ENCODE assay signal across 9 mouse cellular contexts in genomic region chr11:11885246-11885643, GRCm38 (mm10). TPM values are rescaled to one million over a fixed set of nuclear protein-coding genes. Genes with fewer than 3 reads are reported as not detected.
DNase-seq lines count a peak whose midpoint lies in the region; ATAC-seq and TF ChIP-seq lines count a peak whose summit lies in the region.
"Had no signal": no experiment of that assay in that cellular context is flagged by ENCODE, and none has a peak within 500 bp of the region (broad histone marks: within the 10 kb centered on the region; RNA-seq: fewer than 3 reads in every experiment).

No protein-coding gene starts in this region.

- TF ChIP-seq CTCF in ES-Bruce4 (IDR thresholded peaks at IDR 0.05; ENCODE audit: low read depth, low read length), result no peak

- no peaks in the 10 kb centered on the region for H3K9me3 ChIP-seq in heart, embryonic 15.5 days (replicated peaks)
- H3K9me3 ChIP-seq in ES-Bruce4 (replicated peaks; ENCODE audit: control insufficient read depth, insufficient read depth, low read length, poor library complexity, severe bottlenecking), result no peaks in the 10 kb centered on the region
- no peaks in the 10 kb centered on the region for H3K9me3 ChIP-seq in embryonic facial prominence, embryonic 12.5 days
- no peaks in the 10 kb centered on the region for H3K9me3 ChIP-seq in liver, embryonic 15.5 days (replicated peaks)
- H3K9me3 ChIP-seq: neural tube, embryonic 12.5 days had no signal

- DNase-seq in heart, postnatal 14 days, result no peak
- DNase-seq in kidney, adult 18-20 months, result no peak
- DNase-seq in yolk sac, embryonic 10.5 days (ENCODE audit: low spot score), result no peak
- DNase-seq in gastrocnemius, adult 18-20 months (ENCODE audit: low spot score), result no peak

- H3K27me3 ChIP-seq in heart, embryonic 15.5 days, result no peaks in the 10 kb centered on the region
- no peaks in the 10 kb centered on the region for H3K27me3 ChIP-seq in ES-Bruce4 (ENCODE audit: control insufficient read depth, insufficient read depth, low read length, poor library complexity, severe bottlenecking)
- H3K27me3 ChIP-seq in embryonic facial prominence, embryonic 12.5 days, result no peaks in the 10 kb centered on the region
- no peaks in the 10 kb centered on the region for H3K27me3 ChIP-seq in liver, embryonic 15.5 days
- H3K27me3 ChIP-seq: neural tube, embryonic 12.5 days had no signal

- TF ChIP-seq POLR2A in ES-Bruce4 (IDR thresholded peaks at IDR 0.05; ENCODE audit: insufficient read depth, low read length), result no peak

- no peak for ATAC-seq in heart, embryonic 15.5 days (replicated peaks; ENCODE audit: insufficient number of reproducible peaks, insufficient read depth, low FRiP score, low read depth)
- no peak for ATAC-seq in embryonic facial prominence, embryonic 12.5 days (ENCODE audit: insufficient number of reproducible peaks, insufficient read depth, low FRiP score, low TSS enrichment)
- ATAC-seq in liver, embryonic 15.5 days (ENCODE audit: insufficient read depth), result peak; percentile 88

- 67% methylated on average over 4 of the region's 4 CpGs for WGBS in heart, embryonic 15.5 days
- WGBS in embryonic facial prominence, embryonic 12.5 days, result 72% methylated on average over 4 of the region's 4 CpGs
- 24% methylated on average over 4 of the region's 4 CpGs for WGBS in liver, embryonic 15.5 days (ENCODE audit: insufficient replicate concordance)

- no peak overlapping the region for H3K9ac ChIP-seq in heart, embryonic 15.5 days
- no peak overlapping the region for H3K9ac ChIP-seq in ES-Bruce4 (ENCODE audit: low read depth, poor library complexity, severe bottlenecking)
- no peak overlapping the region for H3K9ac ChIP-seq in embryonic facial prominence, embryonic 12.5 days
- H3K9ac ChIP-seq in liver, embryonic 15.5 days, result no peak overlapping the region
- H3K9ac ChIP-seq: neural tube, embryonic 12.5 days had no signal

- no peak overlapping the region for H3K4me2 ChIP-seq in heart, embryonic 15.5 days
- H3K4me2 ChIP-seq in embryonic facial prominence, embryonic 12.5 days (replicated peaks), result no peak overlapping the region
- peak overlapping the region; percentile 50 for H3K4me2 ChIP-seq in liver, embryonic 15.5 days
- H3K4me2 ChIP-seq: neural tube, embryonic 12.5 days had no signal

- H3K27ac ChIP-seq in heart, embryonic 15.5 days, result peak overlapping the region; percentile 94
- H3K27ac ChIP-seq in ES-Bruce4 (ENCODE audit: insufficient read depth, low read length), result 0 out of 2 replicates have a peak overlapping the region, but pooled peaks have one; percentile 54
- peak overlapping the region; percentile 73 for H3K27ac ChIP-seq in embryonic facial prominence, embryonic 12.5 days
- peak overlapping the region; percentile 69 for H3K27ac ChIP-seq in liver, embryonic 15.5 days (replicated peaks)
- H3K27ac ChIP-seq: neural tube, embryonic 12.5 days had no signal

- no peak for TF ChIP-seq EP300 in ES-Bruce4 (IDR thresholded peaks at IDR 0.05; ENCODE audit: insufficient read depth, low read depth, low read length)

- H3K4me3 ChIP-seq in heart, embryonic 15.5 days, result no peak overlapping the region
- no peak overlapping the region for H3K4me3 ChIP-seq in ES-Bruce4 (ENCODE audit: low read depth, low read length)
- H3K4me3 ChIP-seq in embryonic facial prominence, embryonic 12.5 days, result no peak overlapping the region
- H3K4me3 ChIP-seq in liver, embryonic 15.5 days (replicated peaks), result no peak overlapping the region
- H3K4me3 ChIP-seq: neural tube, embryonic 12.5 days had no signal

- H3K4me1 ChIP-seq in heart, embryonic 15.5 days (replicated peaks), result peaks cover 42% of the 10 kb centered on the region
- H3K4me1 ChIP-seq in ES-Bruce4 (ENCODE audit: control insufficient read depth, insufficient read depth, low read length), result no peaks in the 10 kb centered on the region
- H3K4me1 ChIP-seq in embryonic facial prominence, embryonic 12.5 days, result peaks cover 39% of the 10 kb centered on the region
- peaks cover 86% of the 10 kb centered on the region for H3K4me1 ChIP-seq in liver, embryonic 15.5 days (replicated peaks)

- H3K36me3 ChIP-seq in heart, embryonic 15.5 days, result no peaks in the 10 kb centered on the region
- H3K36me3 ChIP-seq in ES-Bruce4 (ENCODE audit: control insufficient read depth, insufficient read depth, low read length, poor library complexity, severe bottlenecking), result no peaks in the 10 kb centered on the region
- H3K36me3 ChIP-seq in embryonic facial prominence, embryonic 12.5 days, result no peaks in the 10 kb centered on the region
- H3K36me3 ChIP-seq in liver, embryonic 15.5 days (replicated peaks), result no peaks in the 10 kb centered on the region
- H3K36me3 ChIP-seq: neural tube, embryonic 12.5 days had no signal

- intact Hi-C loops in heart, postnatal 14 days (cut with DNase I), result no loop called here

RNA-seq across cellular contexts. Expression of gene Ddc, which starts 12.7 kb away (rescaled TPM):
- polyA plus RNA-seq in heart, embryonic 15.5 days (2015; fragmentation: Nextera tagmentation; extraction: Ambion mirVana), result 92.1 and 115 TPM in 2 replicates
- total RNA-seq in heart, postnatal 14 days (2021), result 1 to 10 TPM; 3.1 to 5.8 TPM
- polyA plus RNA-seq in ES-Bruce4 (2011; ENCODE audit: insufficient read depth, insufficient read length, low read depth, missing spikeins), result 7.0 and 9.1 TPM in 2 replicates
- 10.8 and 13.5 TPM in 2 replicates for polyA plus RNA-seq in embryonic facial prominence, embryonic 12.5 days (2016; fragmentation: Nextera tagmentation; extraction: Ambion mirVana)
- polyA plus RNA-seq in liver, embryonic 15.5 days (2015; fragmentation: Nextera tagmentation; extraction: Ambion mirVana), result 11.1 and 13.6 TPM in 2 replicates
- total RNA-seq in gastrocnemius, adult 18-20 months (2021), result under 1 TPM; 0.66 to 0.71 TPM
